Mouse (Mus musculus) stomach, embryonic 14.5 days (tissue): ENCODE results near the gene Camkk2. TPM values are rescaled to one million over a fixed set of nuclear protein-coding genes. Genes with fewer than 3 reads are reported as not detected.

Experiments
- ATAC-seq: fragments of 200-750 bp; cut with Nextera tagmentation; 2 replicates; pipeline ENCODE4 v1.8.0; 2017; ENCODE audit warnings: low read depth, moderate TSS enrichment; ENCODE audit not compliant: insufficient number of reproducible peaks, insufficient read depth, low FRiP score
- H3K27ac ChIP-seq: fragments of 300-500 bp; sonication (generic); 2 replicates; pipeline ENCODE4 v1.5.1; 2014; ENCODE audit warnings: mild to moderate bottlenecking, low read length, moderate library complexity, mixed read lengths
- H3K27me3 ChIP-seq: fragments of 300-500 bp; sonication (generic); 2 replicates; pipeline ENCODE4 v1.6.1; 2014; ENCODE audit warnings: low read length, control low read depth, mixed read lengths; ENCODE audit not compliant: control insufficient read depth, insufficient read depth
- H3K36me3 ChIP-seq: fragments of 300-500 bp; sonication (generic); 2 replicates; pipeline ENCODE4 v1.6.1; 2014; ENCODE audit warnings: mild to moderate bottlenecking, control low read depth, low read length, moderate library complexity, mixed read lengths; ENCODE audit not compliant: control insufficient read depth, insufficient read depth
- H3K4me1 ChIP-seq: fragments of 300-500 bp; sonication (generic); 2 replicates; pipeline ENCODE4 v1.6.1; 2014; ENCODE audit warnings: low read length, control low read depth, mixed read lengths; ENCODE audit not compliant: control insufficient read depth, insufficient read depth
- H3K4me2 ChIP-seq: fragments of 300-500 bp; sonication (generic); replicated peaks from 2 replicates; pipeline ENCODE4 v1.6.1; 2014; ENCODE audit warnings: low read depth, low read length, control low read depth
- H3K4me3 ChIP-seq: fragments of 300-500 bp; sonication (generic); 2 replicates; pipeline ENCODE4 v1.5.1; 2014; ENCODE audit warnings: low read depth, low read length, control low read depth
- H3K9ac ChIP-seq: fragments of 300-500 bp; sonication (generic); replicated peaks from 2 replicates; pipeline ENCODE4 v1.6.1; 2014; ENCODE audit warnings: low read depth, mild to moderate bottlenecking, control low read depth, low read length, moderate library complexity, mixed read lengths
- H3K9me3 ChIP-seq: fragments of 300-500 bp; sonication (generic); 2 replicates; pipeline ENCODE4 v1.6.1; 2016; ENCODE audit warnings: low read depth, low read length, control low read depth; ENCODE audit not compliant: control insufficient read depth
- WGBS: fragments of 180-500 bp; shearing (Covaris S2); extraction: QIAGEN DNeasy Blood & Tissue Kit; methylation state at CpG from one replicate; pipeline ENCODE4 v1.1.7; 2014; 5-methylcytosine and 5-hydroxymethylcytosine counted together
- polyA plus RNA-seq: library from polyadenylated mRNA; unstranded; fragments of >200 nt; fragmentation: Nextera tagmentation; extraction: Ambion mirVana; gene quantifications from 2 replicates; pipeline ENCODE4 v1.2.1, GENCODE M21; 2014

Gene Camkk2
- polyA plus RNA-seq, 1 experiment from 2014 or later, result 25.7 TPM

- Histone ChIP-seq H3K36me3 (peaks cover 67% of the 10 kb centered on the region), H3K9me3 (no peaks in the 10 kb centered on the region), H3K9ac (no peak overlapping the region), H3K27me3 (no peaks in the 10 kb centered on the region), H3K27ac (no peak overlapping the region), H3K4me3 (no peak overlapping the region), H3K4me2 (no peak overlapping the region), H3K4me1 (no peaks in the 10 kb centered on the region)
- 94% methylated on average over 9 of the region's 9 CpGs for WGBS
- ATAC-seq, result no peak
Measured at GRCm38 (mm10) chr5:122811364-122812079, 32.3 kb upstream of the Camkk2 start.

DNA sequence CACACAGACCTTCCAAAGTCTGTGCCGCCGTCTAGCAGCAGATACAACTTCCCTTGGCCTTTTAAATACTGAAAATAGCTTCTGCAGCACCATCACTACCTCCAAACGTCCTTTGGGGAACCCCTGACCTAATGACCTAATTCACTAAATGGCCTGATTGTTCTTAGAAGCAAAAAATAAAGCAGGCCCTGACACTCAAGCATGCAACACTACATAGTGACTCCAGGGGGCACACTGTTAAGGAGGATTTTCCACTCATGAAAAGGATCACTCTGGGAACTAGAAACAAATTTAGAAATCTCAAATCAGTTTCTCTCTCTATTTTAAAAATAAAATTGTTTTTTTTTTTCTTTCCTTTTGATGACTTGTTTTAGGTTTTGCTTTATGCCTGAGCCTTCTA, 26.3 kb upstream of the Camkk2 start:
- WGBS, result 64% methylated on average over 3 of the region's 3 CpGs
- Histone ChIP-seq H3K27me3 (no peaks in the 10 kb centered on the region), H3K27ac (no peak overlapping the region), H3K9me3 (no peaks in the 10 kb centered on the region), H3K4me3 (no peak overlapping the region), H3K36me3 (peaks cover 75% of the 10 kb centered on the region), H3K4me1 (no peaks in the 10 kb centered on the region), H3K4me2 (no peak overlapping the region), H3K9ac (no peak overlapping the region)
- ATAC-seq, result no peak

DNA sequence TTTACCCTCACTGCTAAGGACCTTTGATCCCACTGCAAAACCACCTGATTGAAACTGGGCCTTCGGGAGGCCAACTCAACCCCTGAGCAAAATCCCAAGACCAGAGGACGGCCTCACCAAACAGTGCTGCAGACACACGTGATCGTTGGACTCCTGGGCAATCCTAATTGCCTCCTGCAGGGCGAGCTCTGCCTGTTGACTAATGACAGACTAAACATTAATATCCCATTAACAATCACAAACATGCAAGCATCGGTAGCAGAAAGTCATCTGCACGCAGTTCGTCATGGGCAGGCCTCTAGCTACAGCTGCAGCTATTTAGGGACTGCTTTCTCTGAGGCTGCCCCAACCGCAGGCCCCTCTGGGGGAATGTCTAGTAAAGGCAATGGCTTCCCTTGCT, 23.5 kb upstream of the Camkk2 start:
- peaks cover 92% of the 10 kb centered on the region for H3K36me3 ChIP-seq
- H3K4me3 ChIP-seq, result no peak overlapping the region
- H3K4me2 ChIP-seq, result no peak overlapping the region
- H3K4me1 ChIP-seq, result peaks cover 6% of the 10 kb centered on the region
- no peak overlapping the region for H3K27ac ChIP-seq
- H3K27me3 ChIP-seq, result no peaks in the 10 kb centered on the region
- no peak overlapping the region for H3K9ac ChIP-seq
- no peak for ATAC-seq
- WGBS, result 64% methylated on average over 9 of the region's 9 CpGs
- H3K9me3 ChIP-seq, result no peaks in the 10 kb centered on the region

DNA sequence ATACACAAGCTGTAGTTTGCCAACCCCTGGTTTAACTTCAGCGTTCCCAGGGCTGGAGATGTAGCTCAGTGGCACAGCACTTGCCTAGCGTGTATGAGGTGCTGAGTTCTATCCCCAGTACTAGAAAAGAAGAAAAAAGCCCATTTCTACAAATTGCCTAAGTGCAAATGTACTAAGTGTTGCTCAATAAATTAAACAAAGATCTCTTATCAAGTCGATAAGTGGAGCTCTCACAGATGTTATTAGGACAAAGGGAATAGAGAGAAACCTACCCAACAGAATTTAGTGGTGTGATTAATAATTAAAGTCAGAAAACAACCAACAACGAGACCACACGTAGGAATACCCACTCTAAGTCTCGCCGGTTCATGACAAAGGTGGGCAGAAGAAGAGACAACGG, 22.5 kb upstream of the Camkk2 start:
- H3K27me3 ChIP-seq, result no peaks in the 10 kb centered on the region
- peaks cover 88% of the 10 kb centered on the region for H3K36me3 ChIP-seq
- no peak overlapping the region for H3K9ac ChIP-seq
- H3K27ac ChIP-seq, result no peak overlapping the region
- no peaks in the 10 kb centered on the region for H3K9me3 ChIP-seq
- no peak overlapping the region for H3K4me3 ChIP-seq
- 93% methylated on average over 8 of the region's 8 CpGs for WGBS
- H3K4me2 ChIP-seq, result no peak overlapping the region
- no peak for ATAC-seq
- peaks cover 6% of the 10 kb centered on the region for H3K4me1 ChIP-seq

DNA sequence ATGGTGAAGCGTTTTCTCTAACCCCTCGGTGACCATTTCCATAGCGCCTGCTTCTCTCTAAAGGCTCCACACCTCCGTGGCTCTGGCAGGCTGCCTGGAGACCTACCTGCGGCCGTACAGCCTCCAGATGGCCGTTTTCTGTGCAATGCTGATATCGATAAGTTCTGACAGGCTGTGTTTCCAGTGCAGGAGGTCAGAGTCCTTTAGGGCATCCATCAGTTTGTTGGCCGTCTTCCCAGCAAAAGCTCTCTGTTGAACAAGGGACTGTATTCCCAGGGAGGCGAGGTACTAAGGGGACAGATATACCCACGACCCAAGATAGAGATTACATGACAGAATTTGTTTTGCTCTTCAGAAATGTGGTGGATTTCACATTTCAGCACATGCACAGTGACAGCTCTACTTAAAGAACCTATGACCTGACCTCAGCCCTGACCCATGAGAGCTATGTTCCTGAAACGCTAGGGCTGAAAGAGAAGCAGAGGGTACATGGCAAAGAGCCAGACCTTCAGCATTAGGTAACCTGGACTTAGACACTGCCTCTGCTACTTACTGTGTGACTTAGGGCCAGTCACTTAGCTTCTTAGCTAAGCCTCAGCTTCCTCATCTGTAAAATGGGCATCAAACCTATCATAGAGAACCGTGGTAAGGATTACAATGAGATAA, 21.3 kb upstream of the Camkk2 start:
- Histone ChIP-seq H3K27me3 (no peaks in the 10 kb centered on the region), H3K36me3 (peaks cover 84% of the 10 kb centered on the region), H3K27ac (no peak overlapping the region), H3K4me2 (no peak overlapping the region), H3K4me1 (peaks cover 6% of the 10 kb centered on the region), H3K9me3 (no peaks in the 10 kb centered on the region), H3K4me3 (no peak overlapping the region), H3K9ac (no peak overlapping the region)
- 78% methylated on average over 13 of the region's 13 CpGs for WGBS
- no peak for ATAC-seq

- no peak overlapping the region for H3K4me3 ChIP-seq
- 80% methylated on average over 17 of the region's 17 CpGs for WGBS
- H3K36me3 ChIP-seq, result peaks cover 76% of the 10 kb centered on the region
- no peak; the same call in 1 of the 2 replicates for ATAC-seq
- no peak overlapping the region for H3K4me2 ChIP-seq
- no peaks in the 10 kb centered on the region for H3K9me3 ChIP-seq
- peaks cover 6% of the 10 kb centered on the region for H3K4me1 ChIP-seq
- H3K9ac ChIP-seq, result no peak overlapping the region
- no peak overlapping the region; the same call in 1 of the 2 replicates for H3K27ac ChIP-seq
- H3K27me3 ChIP-seq, result no peaks in the 10 kb centered on the region
Measured at GRCm38 (mm10) chr5:122799379-122800344, 20.5 kb upstream of the Camkk2 start.

DNA sequence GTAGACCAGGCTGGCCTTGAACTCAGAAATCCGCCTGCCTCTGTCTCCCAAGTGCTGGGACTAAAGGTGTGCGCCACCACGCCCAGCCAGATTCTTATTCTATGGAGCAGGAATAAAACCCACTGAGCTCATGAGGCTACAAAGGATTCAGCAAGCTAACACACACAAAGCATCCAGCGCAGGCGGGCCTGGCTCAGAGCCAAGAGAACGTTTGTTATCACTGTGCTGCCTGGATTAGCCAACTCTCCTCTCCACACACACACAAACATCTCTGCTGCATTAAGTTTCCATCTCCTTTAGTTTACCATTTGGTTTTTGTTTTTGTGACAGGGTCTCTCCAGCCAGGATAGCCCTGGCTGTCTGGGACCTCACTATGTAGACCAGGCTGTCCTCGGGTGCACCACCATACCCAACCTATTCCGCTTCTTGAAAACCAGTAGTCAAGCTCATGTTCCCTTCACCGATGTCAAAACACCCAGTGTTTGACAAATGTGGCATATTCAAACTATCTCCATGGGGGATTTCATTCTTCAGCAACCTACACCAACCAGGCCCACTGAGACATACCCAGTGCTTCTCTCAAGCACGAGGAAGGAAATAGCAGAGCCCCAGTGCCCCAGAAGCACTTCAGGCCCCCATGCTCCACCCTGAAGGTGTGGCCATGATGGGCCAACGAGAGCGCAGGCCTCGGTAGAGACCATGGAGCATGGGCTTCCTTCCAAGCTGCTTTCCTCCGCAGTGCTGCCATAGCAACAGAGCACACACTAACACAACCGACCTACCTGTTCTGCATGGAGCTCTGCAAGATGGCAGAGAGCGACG, 19.6 kb upstream of the Camkk2 start:
- Histone ChIP-seq H3K4me1 (peaks cover 6% of the 10 kb centered on the region), H3K27me3 (no peaks in the 10 kb centered on the region), H3K36me3 (peaks cover 74% of the 10 kb centered on the region), H3K4me2 (no peak overlapping the region), H3K9ac (no peak overlapping the region), H3K27ac (no peak overlapping the region; the same call in 1 of the 2 replicates), H3K9me3 (no peaks in the 10 kb centered on the region), H3K4me3 (no peak overlapping the region)
- ATAC-seq, result peak; percentile 40; the same call in 1 of the 2 replicates
- WGBS, result 57% methylated on average over 17 of the region's 17 CpGs
